Mouse (Mus musculus): ENCODE measurements at regions not wholly inside any gene's neighbourhood (a gene's known extent, or its start where the extent isn't known, plus 50 kb on each side); places are given as distances from the start of the nearest gene placed in this dataset.

- no peaks in the 10 kb centered on the region for H3K36me3 ChIP-seq
- WGBS = 49% methylated on average over 5 of the region's 5 CpGs
- no peak overlapping the region for H3K4me3 ChIP-seq
- no peak for ATAC-seq (ENCODE audit: low FRiP score)
- no peak overlapping the region for H3K4me2 ChIP-seq (replicated peaks)
- no peak overlapping the region for H3K27ac ChIP-seq
- no peaks in the 10 kb centered on the region for H3K27me3 ChIP-seq
- no peak overlapping the region for H3K9ac ChIP-seq
- H3K4me1 ChIP-seq = no peaks in the 10 kb centered on the region
- no peaks in the 10 kb centered on the region for H3K9me3 ChIP-seq (replicated peaks)
Measured at GRCm38 (mm10) chr15:11774717-11775116, 132.4 kb downstream of the Npr3 start.

- Histone ChIP-seq H3K27me3 (no peaks in the 10 kb centered on the region), H3K36me3 (no peaks in the 10 kb centered on the region), H3K27ac (no peak overlapping the region), H3K9ac (no peak overlapping the region), H3K4me3 (no peak overlapping the region), H3K9me3 (replicated peaks) (no peaks in the 10 kb centered on the region), H3K4me1 (no peaks in the 10 kb centered on the region), H3K4me2 (replicated peaks) (no peak overlapping the region)
- WGBS = 78% methylated on average over 1 of the region's 1 CpGs
- ATAC-seq (ENCODE audit: low FRiP score) = no peak
Measured at GRCm38 (mm10) chr15:11770596-11770995, 136.5 kb downstream of the Npr3 start.

GRCm38 (mm10) chr15:11757963-11758362 lies 149.1 kb downstream of the Npr3 start:
- H3K36me3 ChIP-seq = no peaks in the 10 kb centered on the region
- ATAC-seq (ENCODE audit: low FRiP score) = no peak
- no peak overlapping the region for H3K4me3 ChIP-seq
- H3K4me1 ChIP-seq = no peaks in the 10 kb centered on the region
- 95% methylated on average over 1 of the region's 1 CpGs for WGBS
- H3K4me2 ChIP-seq (replicated peaks) = no peak overlapping the region
- no peak overlapping the region for H3K27ac ChIP-seq
- no peaks in the 10 kb centered on the region for H3K27me3 ChIP-seq
- H3K9me3 ChIP-seq (replicated peaks) = no peaks in the 10 kb centered on the region
- H3K9ac ChIP-seq = no peak overlapping the region

- Histone ChIP-seq H3K9me3 (replicated peaks) (no peaks in the 10 kb centered on the region), H3K36me3 (no peaks in the 10 kb centered on the region), H3K9ac (no peak overlapping the region), H3K4me2 (replicated peaks) (no peak overlapping the region), H3K4me3 (no peak overlapping the region), H3K4me1 (no peaks in the 10 kb centered on the region), H3K27ac (no peak overlapping the region), H3K27me3 (no peaks in the 10 kb centered on the region)
- no peak for ATAC-seq (ENCODE audit: low FRiP score)
- 66% methylated on average over 7 of the region's 7 CpGs for WGBS
Measured at GRCm38 (mm10) chr15:11756786-11757185, 150.3 kb downstream of the Npr3 start.

GRCm38 (mm10) chr15:11753216-11753615 lies 153.9 kb downstream of the Npr3 start:
- no peaks in the 10 kb centered on the region for H3K36me3 ChIP-seq
- no peak overlapping the region for H3K9ac ChIP-seq
- H3K4me1 ChIP-seq = no peaks in the 10 kb centered on the region
- H3K4me3 ChIP-seq = no peak overlapping the region
- H3K27ac ChIP-seq = no peak overlapping the region
- H3K4me2 ChIP-seq (replicated peaks) = no peak overlapping the region
- no peaks in the 10 kb centered on the region for H3K27me3 ChIP-seq
- no peaks in the 10 kb centered on the region for H3K9me3 ChIP-seq (replicated peaks)
- 29% methylated on average over 3 of the region's 3 CpGs for WGBS
- ATAC-seq (ENCODE audit: low FRiP score) = no peak

- Histone ChIP-seq H3K4me1 (no peaks in the 10 kb centered on the region), H3K4me2 (replicated peaks) (no peak overlapping the region), H3K36me3 (no peaks in the 10 kb centered on the region), H3K9ac (no peak overlapping the region), H3K9me3 (replicated peaks) (no peaks in the 10 kb centered on the region), H3K27ac (no peak overlapping the region), H3K4me3 (no peak overlapping the region), H3K27me3 (no peaks in the 10 kb centered on the region)
- no peak for ATAC-seq (ENCODE audit: low FRiP score)
- 76% methylated on average over 5 of the region's 5 CpGs for WGBS
Measured at GRCm38 (mm10) chr15:11750893-11751292, 156.2 kb downstream of the Npr3 start.

- no peak overlapping the region for H3K9ac ChIP-seq
- no peaks in the 10 kb centered on the region for H3K9me3 ChIP-seq (replicated peaks)
- no peaks in the 10 kb centered on the region for H3K27me3 ChIP-seq
- H3K4me3 ChIP-seq = no peak overlapping the region
- no peak overlapping the region for H3K27ac ChIP-seq
- WGBS = 90% methylated on average over 4 of the region's 4 CpGs
- H3K4me2 ChIP-seq (replicated peaks) = no peak overlapping the region
- no peak for ATAC-seq (ENCODE audit: low FRiP score)
- no peaks in the 10 kb centered on the region for H3K36me3 ChIP-seq
- H3K4me1 ChIP-seq = no peaks in the 10 kb centered on the region
Measured at GRCm38 (mm10) chr15:11749509-11749908, 157.6 kb downstream of the Npr3 start.

GRCm38 (mm10) chr15:11748306-11748705 lies 158.8 kb downstream of the Npr3 start:
- WGBS = 85% methylated on average over 2 of the region's 2 CpGs
- no peaks in the 10 kb centered on the region for H3K27me3 ChIP-seq
- no peak overlapping the region for H3K4me3 ChIP-seq
- H3K4me2 ChIP-seq (replicated peaks) = no peak overlapping the region
- no peak overlapping the region for H3K9ac ChIP-seq
- no peak overlapping the region for H3K27ac ChIP-seq
- H3K36me3 ChIP-seq = no peaks in the 10 kb centered on the region
- H3K4me1 ChIP-seq = no peaks in the 10 kb centered on the region
- no peak for ATAC-seq (ENCODE audit: low FRiP score)
- H3K9me3 ChIP-seq (replicated peaks) = no peaks in the 10 kb centered on the region

- Histone ChIP-seq H3K4me1 (peaks cover 7% of the 10 kb centered on the region), H3K4me2 (replicated peaks) (no peak overlapping the region), H3K36me3 (no peaks in the 10 kb centered on the region), H3K9me3 (replicated peaks) (no peaks in the 10 kb centered on the region), H3K27ac (no peak overlapping the region), H3K9ac (no peak overlapping the region), H3K4me3 (no peak overlapping the region), H3K27me3 (no peaks in the 10 kb centered on the region)
- no peak for ATAC-seq (ENCODE audit: low FRiP score)
- WGBS = 98% methylated on average over 1 of the region's 1 CpGs
Measured at GRCm38 (mm10) chr15:11746754-11747153, 160.3 kb downstream of the Npr3 start.

GRCm38 (mm10) chr15:11745629-11746372 lies 161.3 kb downstream of the Npr3 start:
- Histone ChIP-seq H3K9me3 (replicated peaks) (no peaks in the 10 kb centered on the region), H3K9ac (no peak overlapping the region), H3K4me3 (no peak overlapping the region), H3K4me1 (peaks cover 9% of the 10 kb centered on the region), H3K27me3 (no peaks in the 10 kb centered on the region), H3K36me3 (no peaks in the 10 kb centered on the region), H3K27ac (no peak overlapping the region), H3K4me2 (replicated peaks) (no peak overlapping the region)
- 85% methylated on average over 9 of the region's 9 CpGs for WGBS
- ATAC-seq (ENCODE audit: low FRiP score) = no peak

- Histone ChIP-seq H3K36me3 (no peaks in the 10 kb centered on the region), H3K4me2 (replicated peaks) (no peak overlapping the region), H3K27me3 (no peaks in the 10 kb centered on the region), H3K27ac (no peak overlapping the region), H3K4me3 (no peak overlapping the region), H3K9me3 (replicated peaks) (no peaks in the 10 kb centered on the region), H3K9ac (no peak overlapping the region), H3K4me1 (peaks cover 9% of the 10 kb centered on the region)
- 63% methylated on average over 5 of the region's 5 CpGs for WGBS
- no peak for ATAC-seq (ENCODE audit: low FRiP score)
Measured at GRCm38 (mm10) chr15:11744903-11745302, 162.2 kb downstream of the Npr3 start.

GRCm38 (mm10) chr15:11744296-11744695 lies 162.8 kb downstream of the Npr3 start:
- ATAC-seq (ENCODE audit: low FRiP score) = no peak

GRCm38 (mm10) chr15:11742820-11743219 lies 164.3 kb downstream of the Npr3 start:
- Histone ChIP-seq H3K27me3 (no peaks in the 10 kb centered on the region), H3K4me3 (no peak overlapping the region), H3K9ac (no peak overlapping the region), H3K4me1 (peaks cover 9% of the 10 kb centered on the region), H3K36me3 (no peaks in the 10 kb centered on the region), H3K4me2 (replicated peaks) (no peak overlapping the region), H3K9me3 (replicated peaks) (no peaks in the 10 kb centered on the region), H3K27ac (no peak overlapping the region)
- WGBS = 76% methylated on average over 7 of the region's 7 CpGs
- ATAC-seq (ENCODE audit: low FRiP score) = no peak

More at GRCm38 (mm10) chr15:11744296-11744695, 162.8 kb downstream of the Npr3 start:
- WGBS = 77% methylated on average over 2 of the region's 2 CpGs
- no peak overlapping the region for H3K27ac ChIP-seq
- no peak overlapping the region for H3K9ac ChIP-seq
- H3K4me2 ChIP-seq (replicated peaks) = no peak overlapping the region
- H3K4me3 ChIP-seq = no peak overlapping the region
- no peaks in the 10 kb centered on the region for H3K9me3 ChIP-seq (replicated peaks)
- H3K36me3 ChIP-seq = no peaks in the 10 kb centered on the region
- H3K4me1 ChIP-seq = peaks cover 9% of the 10 kb centered on the region
- H3K27me3 ChIP-seq = no peaks in the 10 kb centered on the region

Measured in hindbrain, embryonic 12.5 days (tissue).